Mouse (Mus musculus): ENCODE results near the gene Vmn2r26. TPM values are rescaled to one million over a fixed set of nuclear protein-coding genes. Genes with fewer than 3 reads are reported as not detected.
"Not testable (repeated sequence)": the region's sequence is repeated elsewhere in the genome, so short reads cannot be mapped to it uniquely, and the experiment has no call there.

The Vmn2r26 gene
- not detected in 2 replicates for polyA plus RNA-seq (2015; fragmentation: Nextera tagmentation; extraction: Ambion mirVana)

DNA sequence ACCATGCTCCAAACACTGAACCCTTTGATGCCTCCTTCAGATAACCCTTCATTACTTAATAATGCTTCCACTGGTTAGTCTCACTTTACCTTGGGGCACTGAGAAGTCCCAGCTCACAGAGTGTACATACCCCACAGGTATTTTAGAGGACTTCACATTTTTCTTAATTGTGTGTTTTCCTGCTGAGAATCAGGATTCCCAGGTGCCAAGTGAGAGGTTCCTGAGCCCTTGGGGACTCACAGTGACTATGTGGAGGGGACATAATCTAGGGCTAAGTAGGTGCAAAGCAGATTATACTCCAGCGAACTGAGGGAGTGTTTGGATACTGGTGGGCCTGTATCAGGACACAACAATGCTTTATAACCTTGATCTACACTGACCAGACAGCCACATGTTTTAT lies at the start of gene Vmn2r26:
Gene Vmn2r26, plus strand, starts transcription at position 301 of the 400 bp plus-strand sequence.
- not testable (repeated sequence) for H3K9ac ChIP-seq (ENCODE audit: low read length); H3K4me2 ChIP-seq (ENCODE audit: low read depth, low read length); H3K27me3 ChIP-seq (ENCODE audit: control insufficient read depth, insufficient read depth, low read length); H3K27ac ChIP-seq (ENCODE audit: low read length); H3K4me3 ChIP-seq (replicated peaks; ENCODE audit: low read length); H3K4me1 ChIP-seq (ENCODE audit: control insufficient read depth, insufficient read depth, low read length); ATAC-seq (ENCODE audit: insufficient read depth, low FRiP score); H3K36me3 ChIP-seq (ENCODE audit: control insufficient read depth, insufficient read depth, low read length); H3K9me3 ChIP-seq (replicated peaks; ENCODE audit: control insufficient read depth, low read length)
- 32% methylated on average over 1 of the region's 1 CpGs for WGBS

DNA sequence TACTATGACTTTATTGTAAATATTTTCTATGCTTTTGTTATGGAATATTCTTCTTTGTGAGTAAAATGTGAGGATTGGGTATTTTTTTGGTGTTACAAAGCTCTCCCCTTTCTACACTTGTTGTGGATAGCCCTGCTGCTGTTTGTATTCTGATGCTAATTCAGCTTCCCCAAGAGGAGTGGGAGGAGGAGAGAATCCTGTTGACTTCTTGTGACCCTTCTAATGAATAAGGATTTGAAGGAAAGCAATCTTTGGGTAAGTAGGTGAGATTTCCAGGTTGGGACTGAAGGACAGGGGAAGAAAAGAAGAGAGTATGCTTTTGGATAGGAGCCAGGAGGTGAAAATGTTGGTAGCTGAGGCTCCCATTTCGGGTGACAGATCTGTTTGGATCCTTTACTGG lies 3.5 kb upstream of the Vmn2r26 start:
- no peaks in the 10 kb centered on the region for H3K27me3 ChIP-seq (ENCODE audit: control insufficient read depth, insufficient read depth, low read length)
- 33% methylated on average over 1 of the region's 1 CpGs for WGBS
- no peaks in the 10 kb centered on the region for H3K36me3 ChIP-seq (ENCODE audit: control insufficient read depth, insufficient read depth, low read length)
- no peak overlapping the region for H3K27ac ChIP-seq (ENCODE audit: low read length)
- no peaks in the 10 kb centered on the region for H3K4me1 ChIP-seq (ENCODE audit: control insufficient read depth, insufficient read depth, low read length)
- H3K9me3 ChIP-seq (replicated peaks; ENCODE audit: control insufficient read depth, low read length): no peaks in the 10 kb centered on the region
- H3K4me3 ChIP-seq (replicated peaks; ENCODE audit: low read length): no peak overlapping the region
- no peak for ATAC-seq (ENCODE audit: insufficient read depth, low FRiP score)
- H3K4me2 ChIP-seq (ENCODE audit: low read depth, low read length): no peak overlapping the region
- H3K9ac ChIP-seq (ENCODE audit: low read length): no peak overlapping the region

DNA sequence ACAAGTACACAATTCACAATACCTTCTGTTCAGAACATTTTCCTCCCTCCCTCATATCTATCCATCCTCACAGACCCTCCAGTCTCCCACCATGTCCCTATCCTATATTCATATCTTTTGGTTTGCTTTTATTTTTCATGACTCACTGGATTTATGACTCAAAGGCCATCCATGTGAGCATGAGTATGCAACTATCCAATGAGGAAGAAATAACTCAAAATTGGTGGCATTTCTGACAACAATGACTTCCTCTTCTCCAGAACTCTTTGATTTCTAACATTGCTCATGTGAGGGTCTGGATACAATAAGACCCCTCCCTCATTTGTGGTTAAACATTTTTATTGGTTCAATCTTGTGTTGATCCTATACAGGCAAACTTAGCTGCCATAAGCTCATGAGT lies 24.0 kb downstream of the Vmn2r26 start:
- Histone ChIP-seq H3K9ac (ENCODE audit: low read length) (no peak overlapping the region), H3K36me3 (ENCODE audit: control insufficient read depth, insufficient read depth, low read length) (no peaks in the 10 kb centered on the region), H3K27me3 (ENCODE audit: control insufficient read depth, insufficient read depth, low read length) (no peaks in the 10 kb centered on the region), H3K4me1 (ENCODE audit: control insufficient read depth, insufficient read depth, low read length) (no peaks in the 10 kb centered on the region), H3K4me2 (ENCODE audit: low read depth, low read length) (no peak overlapping the region), H3K9me3 (replicated peaks; ENCODE audit: control insufficient read depth, low read length) (no peaks in the 10 kb centered on the region), H3K27ac (ENCODE audit: low read length) (no peak overlapping the region), H3K4me3 (replicated peaks; ENCODE audit: low read length) (no peak overlapping the region)
- ATAC-seq (ENCODE audit: insufficient read depth, low FRiP score): no peak

DNA sequence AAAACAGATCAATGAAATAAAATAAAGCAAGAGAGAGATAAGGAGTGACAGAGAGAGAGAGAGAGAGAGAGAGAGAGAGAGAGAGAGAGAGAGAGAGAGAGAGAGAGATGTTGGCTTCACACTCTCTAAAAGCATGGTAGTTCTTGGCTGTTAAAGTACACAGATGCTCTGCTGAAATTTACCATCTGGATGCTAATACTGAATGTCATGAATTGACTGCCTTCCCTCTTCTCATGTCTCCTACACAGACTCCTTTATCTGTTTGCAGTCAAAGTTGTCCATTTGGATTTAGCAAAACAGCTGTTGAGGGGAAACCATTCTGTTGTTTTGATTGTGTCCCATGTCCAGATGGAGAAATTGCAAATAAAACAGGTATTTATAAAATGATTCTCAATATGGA lies 29.2 kb downstream of the Vmn2r26 start:
- H3K36me3 ChIP-seq (ENCODE audit: control insufficient read depth, insufficient read depth, low read length); H3K27me3 ChIP-seq (ENCODE audit: control insufficient read depth, insufficient read depth, low read length); H3K4me3 ChIP-seq (replicated peaks; ENCODE audit: low read length); H3K4me2 ChIP-seq (ENCODE audit: low read depth, low read length); H3K9ac ChIP-seq (ENCODE audit: low read length); H3K27ac ChIP-seq (ENCODE audit: low read length); H3K9me3 ChIP-seq (replicated peaks; ENCODE audit: control insufficient read depth, low read length); ATAC-seq (ENCODE audit: insufficient read depth, low FRiP score); H3K4me1 ChIP-seq (ENCODE audit: control insufficient read depth, insufficient read depth, low read length): not testable (repeated sequence)

DNA sequence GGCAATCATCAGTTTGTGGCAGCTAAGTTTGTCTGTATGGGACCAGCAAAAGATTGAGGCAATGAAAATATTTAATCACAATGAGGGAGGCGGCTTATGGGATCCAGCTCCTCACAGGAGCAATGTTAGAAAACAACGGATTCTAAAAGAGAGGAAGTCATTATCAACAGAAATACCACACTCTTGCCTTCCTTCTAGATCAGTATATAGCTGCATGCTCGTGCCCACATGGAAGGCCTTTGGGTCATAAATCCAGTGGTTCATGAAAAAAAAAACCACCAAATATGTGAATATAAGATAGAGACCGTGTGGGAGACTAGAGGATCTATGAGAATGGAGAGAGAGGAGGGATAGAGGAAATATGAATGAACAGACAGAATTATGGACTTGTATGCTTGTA lies 78.0 kb downstream of the Vmn2r26 start:
- 69% methylated on average over 4 of the region's 4 CpGs for WGBS
- H3K9me3 ChIP-seq (replicated peaks; ENCODE audit: control insufficient read depth, low read length): no peaks in the 10 kb centered on the region
- no peaks in the 10 kb centered on the region for H3K27me3 ChIP-seq (ENCODE audit: control insufficient read depth, insufficient read depth, low read length)
- no peak overlapping the region for H3K9ac ChIP-seq (ENCODE audit: low read length)
- H3K4me3 ChIP-seq (replicated peaks; ENCODE audit: low read length): no peak overlapping the region
- no peak for ATAC-seq (ENCODE audit: insufficient read depth, low FRiP score)
- no peak overlapping the region for H3K27ac ChIP-seq (ENCODE audit: low read length)
- H3K4me1 ChIP-seq (ENCODE audit: control insufficient read depth, insufficient read depth, low read length): no peaks in the 10 kb centered on the region
- H3K4me2 ChIP-seq (ENCODE audit: low read depth, low read length): no peak overlapping the region
- no peaks in the 10 kb centered on the region for H3K36me3 ChIP-seq (ENCODE audit: control insufficient read depth, insufficient read depth, low read length)

Other genes starting within 250 kb of the Vmn2r26 start
- gene Vmn2r24, start 245.7 kb upstream of the Vmn2r26 start, polyA plus RNA-seq (2015; fragmentation: Nextera tagmentation; extraction: Ambion mirVana): not detected in 2 replicates
- not detected in 2 replicates for gene Vmn2r25, start 171.1 kb upstream of the Vmn2r26 start, polyA plus RNA-seq (2015; fragmentation: Nextera tagmentation; extraction: Ambion mirVana)
- gene Vmn2r27, start 207.3 kb downstream of the Vmn2r26 start, polyA plus RNA-seq (2015; fragmentation: Nextera tagmentation; extraction: Ambion mirVana): not detected in 2 replicates